Mouse (Mus musculus) intestine, embryonic 16.5 days (tissue): Measurements from ENCODE around the gene Gzmk. TPM values are rescaled to one million over a fixed set of nuclear protein-coding genes. Genes with fewer than 3 reads are reported as not detected.
A peak's percentile ranks its signal among the peaks of the same experiment; 100 is the strongest.

ENCODE experiments used
- ATAC-seq: fragments of 200-750 bp; cut with Nextera tagmentation; 2 replicates; pipeline ENCODE4 v1.8.0; 2017; ENCODE audit warnings: moderate TSS enrichment, moderate library complexity
- H3K27ac ChIP-seq: fragments of 300-500 bp; sonication (generic); 2 replicates; pipeline ENCODE4 v1.5.1; 2014; ENCODE audit warnings: mild to moderate bottlenecking, low read length
- H3K27me3 ChIP-seq: fragments of 300-500 bp; sonication (generic); replicated peaks from 2 replicates; pipeline ENCODE4 v1.6.1; 2014; ENCODE audit warnings: low read length, control low read depth, mixed read lengths; ENCODE audit not compliant: control insufficient read depth, insufficient read depth
- H3K36me3 ChIP-seq: fragments of 300-500 bp; sonication (generic); 2 replicates; pipeline ENCODE4 v1.6.1; 2014; ENCODE audit warnings: low read length, control low read depth; ENCODE audit not compliant: control insufficient read depth, insufficient read depth
- H3K4me1 ChIP-seq: fragments of 300-500 bp; sonication (generic); 2 replicates; pipeline ENCODE4 v1.6.1; 2014; ENCODE audit warnings: low read length, control low read depth, mixed read lengths; ENCODE audit not compliant: control insufficient read depth, insufficient read depth
- H3K4me2 ChIP-seq: fragments of 300-500 bp; sonication (generic); 2 replicates; pipeline ENCODE4 v1.6.1; 2014; ENCODE audit warnings: low read depth, low read length, control low read depth
- H3K4me3 ChIP-seq: fragments of 300-500 bp; sonication (generic); 2 replicates; pipeline ENCODE4 v1.5.1; 2014; ENCODE audit warnings: mild to moderate bottlenecking, low read length
- H3K9ac ChIP-seq: fragments of 300-500 bp; sonication (generic); 2 replicates; pipeline ENCODE4 v1.6.1; 2014; ENCODE audit warnings: low read depth, low read length
- H3K9me3 ChIP-seq: fragments of 300-500 bp; sonication (generic); 2 replicates; pipeline ENCODE4 v1.6.1; 2016; ENCODE audit warnings: low read length, control low read depth; ENCODE audit not compliant: control insufficient read depth
- WGBS: fragments of 180-500 bp; shearing (Covaris S2); extraction: QIAGEN DNeasy Blood & Tissue Kit; methylation state at CpG from one replicate; pipeline ENCODE4 v1.1.7; 2014; 5-methylcytosine and 5-hydroxymethylcytosine counted together
- polyA plus RNA-seq: library from polyadenylated mRNA; unstranded; fragments of >200 nt; fragmentation: Nextera tagmentation; extraction: Ambion mirVana; gene quantifications from 2 replicates; pipeline ENCODE4 v1.2.1, GENCODE M21; 2015

The Gzmk gene
- polyA plus RNA-seq = not detected in 2 replicates

GRCm38 (mm10) chr13:113225811-113226210 is at the start of gene Gzmk:
Gene Gzmk (minus strand): TSS chr13:113225908.
- H3K36me3 ChIP-seq = no peaks in the 10 kb centered on the region
- no peaks in the 10 kb centered on the region for H3K9me3 ChIP-seq
- no peak within 1 kb of the TSS for H3K27ac ChIP-seq
- no peak within 1 kb of the TSS for H3K4me3 ChIP-seq
- H3K9ac ChIP-seq = no peak within 1 kb of the TSS
- WGBS = 51% methylated on average over 7 of the region's 7 CpGs
- peaks cover 3% of the 10 kb centered on the region; the same call in 1 of the 2 replicates for H3K4me1 ChIP-seq
- H3K27me3 ChIP-seq = no peaks in the 10 kb centered on the region
- no peak for ATAC-seq
- no peak within 1 kb of the TSS for H3K4me2 ChIP-seq

GRCm38 (mm10) chr13:113271189-113271588 is 45.5 kb upstream of the Gzmk start:
- H3K36me3 ChIP-seq = no peaks in the 10 kb centered on the region
- no peak overlapping the region for H3K4me3 ChIP-seq
- no peaks in the 10 kb centered on the region for H3K27me3 ChIP-seq
- no peak for ATAC-seq
- 93% methylated on average over 8 of the region's 8 CpGs for WGBS
- no peak overlapping the region for H3K9ac ChIP-seq
- no peak overlapping the region for H3K27ac ChIP-seq
- H3K9me3 ChIP-seq = no peaks in the 10 kb centered on the region
- no peak overlapping the region for H3K4me2 ChIP-seq
- H3K4me1 ChIP-seq = no peaks in the 10 kb centered on the region

GRCm38 (mm10) chr13:113269777-113270776 is 44.4 kb upstream of the Gzmk start:
- no peaks in the 10 kb centered on the region for H3K27me3 ChIP-seq
- no peaks in the 10 kb centered on the region for H3K9me3 ChIP-seq
- no peaks in the 10 kb centered on the region for H3K36me3 ChIP-seq
- no peak overlapping the region for H3K9ac ChIP-seq
- H3K4me1 ChIP-seq = no peaks in the 10 kb centered on the region
- no peak overlapping the region for H3K27ac ChIP-seq
- peak; percentile 81 for ATAC-seq
- H3K4me3 ChIP-seq = no peak overlapping the region
- WGBS = 57% methylated on average over 18 of the region's 18 CpGs
- no peak overlapping the region for H3K4me2 ChIP-seq

GRCm38 (mm10) chr13:113267204-113267603 is 41.5 kb upstream of the Gzmk start:
- Histone ChIP-seq H3K4me1 (no peaks in the 10 kb centered on the region; the same call in 1 of the 2 replicates), H3K9me3 (no peaks in the 10 kb centered on the region), H3K36me3 (no peaks in the 10 kb centered on the region), H3K9ac (no peak overlapping the region), H3K27me3 (no peaks in the 10 kb centered on the region), H3K4me3 (no peak overlapping the region), H3K4me2 (no peak overlapping the region), H3K27ac (no peak overlapping the region)
- 62% methylated on average over 3 of the region's 3 CpGs for WGBS
- no peak for ATAC-seq

GRCm38 (mm10) chr13:113266495-113266951 is 40.8 kb upstream of the Gzmk start:
- no peak overlapping the region for H3K4me2 ChIP-seq
- H3K27me3 ChIP-seq = no peaks in the 10 kb centered on the region
- no peak overlapping the region for H3K27ac ChIP-seq
- peak; percentile 60 for ATAC-seq
- no peaks in the 10 kb centered on the region; the same call in 1 of the 2 replicates for H3K4me1 ChIP-seq
- H3K4me3 ChIP-seq = no peak overlapping the region; the same call in 1 of the 2 replicates
- no peaks in the 10 kb centered on the region for H3K9me3 ChIP-seq
- WGBS = 26% methylated on average over 9 of the region's 9 CpGs
- H3K9ac ChIP-seq = no peak overlapping the region
- no peaks in the 10 kb centered on the region for H3K36me3 ChIP-seq

- Histone ChIP-seq H3K4me3 (no peak overlapping the region), H3K27ac (no peak overlapping the region), H3K4me2 (no peak overlapping the region), H3K4me1 (no peaks in the 10 kb centered on the region; the same call in 1 of the 2 replicates), H3K9me3 (no peaks in the 10 kb centered on the region), H3K36me3 (no peaks in the 10 kb centered on the region), H3K9ac (no peak overlapping the region), H3K27me3 (no peaks in the 10 kb centered on the region)
- no peak for ATAC-seq
- 23% methylated on average over 13 of the region's 13 CpGs for WGBS
Observed at GRCm38 (mm10) chr13:113265257-113265656, 39.5 kb upstream of the Gzmk start.

- Histone ChIP-seq H3K4me3 (no peak overlapping the region), H3K9me3 (no peaks in the 10 kb centered on the region), H3K27ac (no peak overlapping the region), H3K4me1 (no peaks in the 10 kb centered on the region; the same call in 1 of the 2 replicates), H3K27me3 (no peaks in the 10 kb centered on the region), H3K36me3 (no peaks in the 10 kb centered on the region), H3K4me2 (no peak overlapping the region), H3K9ac (no peak overlapping the region)
- no peak for ATAC-seq
- 58% methylated on average over 12 of the region's 12 CpGs for WGBS
Observed at GRCm38 (mm10) chr13:113262822-113263221, 37.1 kb upstream of the Gzmk start.

- no peak overlapping the region for H3K4me3 ChIP-seq
- H3K36me3 ChIP-seq = no peaks in the 10 kb centered on the region
- ATAC-seq = no peak
- no peaks in the 10 kb centered on the region for H3K9me3 ChIP-seq
- no peaks in the 10 kb centered on the region for H3K27me3 ChIP-seq
- H3K4me2 ChIP-seq = no peak overlapping the region
- 91% methylated on average over 5 of the region's 5 CpGs for WGBS
- H3K9ac ChIP-seq = no peak overlapping the region
- H3K4me1 ChIP-seq = no peaks in the 10 kb centered on the region; the same call in 1 of the 2 replicates
- H3K27ac ChIP-seq = no peak overlapping the region
Observed at GRCm38 (mm10) chr13:113259237-113259636, 33.5 kb upstream of the Gzmk start.

- no peak for ATAC-seq
- H3K4me2 ChIP-seq = no peak overlapping the region
- no peaks in the 10 kb centered on the region for H3K4me1 ChIP-seq
- H3K36me3 ChIP-seq = no peaks in the 10 kb centered on the region
- H3K27ac ChIP-seq = no peak overlapping the region
- no peaks in the 10 kb centered on the region for H3K9me3 ChIP-seq
- no peak overlapping the region for H3K4me3 ChIP-seq
- H3K27me3 ChIP-seq = no peaks in the 10 kb centered on the region
- 46% methylated on average over 5 of the region's 5 CpGs for WGBS
- H3K9ac ChIP-seq = no peak overlapping the region
Observed at GRCm38 (mm10) chr13:113257190-113257589, 31.5 kb upstream of the Gzmk start.
